Mouse (Mus musculus): ENCODE results near the gene Gm21708. TPM values are rescaled to one million over a fixed set of nuclear protein-coding genes. Genes with fewer than 3 reads are reported as not detected.
"Not testable (repeated sequence)": the region's sequence is repeated elsewhere in the genome, so short reads cannot be mapped to it uniquely, and the experiment has no call there.

The Gm21708 gene
- polyA plus RNA-seq (2016; fragmentation: Nextera tagmentation; extraction: Ambion mirVana) = not detected in 2 replicates

GRCm38 (mm10) chrY:3410067-3410466 is at the start of gene Gm21708, which contains the start of gene Gm21704:
Gene Gm21708, minus strand, starts transcription at chrY:3410167.
Gene Gm21704, minus strand, starts transcription at chrY:3410167.
- H3K4me1 ChIP-seq (replicated peaks); H3K9me3 ChIP-seq: not testable (repeated sequence)
- no CpG with 5 or more reads among the region's 9 CpGs for WGBS

More at GRCm38 (mm10) chrY:3410067-3410466, at the start of gene Gm21708, which contains the start of gene Gm21704:
- H3K27ac ChIP-seq; ATAC-seq (ENCODE audit: insufficient number of reproducible peaks, insufficient read depth, low FRiP score, low TSS enrichment, low read depth); H3K4me3 ChIP-seq (replicated peaks); H3K9ac ChIP-seq (replicated peaks); H3K36me3 ChIP-seq; H3K4me2 ChIP-seq; H3K27me3 ChIP-seq: not testable (repeated sequence)

Other genes with a start within 250 kb of the Gm21708 start
- not detected in 2 replicates for gene Gm21677, start 103.7 kb downstream of the Gm21708 start, polyA plus RNA-seq (2016; fragmentation: Nextera tagmentation; extraction: Ambion mirVana)
- not detected in 2 replicates for gene Gm21693, start 64.8 kb downstream of the Gm21708 start, polyA plus RNA-seq (2016; fragmentation: Nextera tagmentation; extraction: Ambion mirVana)
- not detected in 2 replicates for gene Gm21704, start within 50 bp of the Gm21708 start, polyA plus RNA-seq (2016; fragmentation: Nextera tagmentation; extraction: Ambion mirVana)